Mouse (Mus musculus) heart, adult 2 months (tissue): ENCODE measurements around the gene Ccdc148. TPM values are rescaled to one million over a fixed set of nuclear protein-coding genes. Genes with fewer than 3 reads are reported as not detected.

ENCODE experiments used
- DNase-seq, 2 experiments: peaks; one replicate each; pipeline ENCODE4 v3.0.0; 2021
- H3K27ac ChIP-seq: fragments of 200-600 bp; 2 replicates; pipeline ENCODE4 v1.8.1; 2022
- H3K27me3 ChIP-seq: fragments of 200-500 bp; 2 replicates; pipeline ENCODE4 v1.6.1; 2012; ENCODE audit warnings: mild to moderate bottlenecking, low read length, inconsistent platforms, mixed read lengths; ENCODE audit not compliant: control insufficient read depth, insufficient read depth
- H3K36me3 ChIP-seq: fragments of 200-500 bp; 2 replicates; pipeline ENCODE4 v1.6.1; 2012; ENCODE audit warnings: low read length, inconsistent platforms; ENCODE audit not compliant: control insufficient read depth, insufficient read depth
- H3K4me1 ChIP-seq: fragments of 200-500 bp; 2 replicates; pipeline ENCODE4 v1.6.1; 2011; ENCODE audit warnings: low read length; ENCODE audit not compliant: control insufficient read depth, insufficient read depth
- H3K4me3 ChIP-seq: fragments of 200-600 bp; 2 replicates; pipeline ENCODE4 v1.8.1; 2022
- H3K79me2 ChIP-seq: fragments of 200-500 bp; replicated peaks from 2 replicates; pipeline ENCODE4 v1.6.1; 2012; ENCODE audit warnings: mild to moderate bottlenecking, inconsistent platforms, low read length, moderate library complexity, mixed read lengths; ENCODE audit not compliant: control insufficient read depth, insufficient read depth
- H3K9ac ChIP-seq: fragments of 200-500 bp; 2 replicates; pipeline ENCODE4 v1.6.1; 2012; ENCODE audit warnings: low read depth, mild to moderate bottlenecking, control low read depth, inconsistent platforms, low read length, mixed read lengths
- CTCF ChIP-seq: fragments of 200-600 bp; IDR thresholded peaks from 2 replicates; pipeline ENCODE4 v1.8.1; 2022; ENCODE audit warnings: antibody characterized with exemption, mild to moderate bottlenecking, moderate library complexity
- EP300 ChIP-seq: fragments of 200-500 bp; IDR thresholded peaks from 2 replicates; pipeline ENCODE4 v1.6.1; 2011; ENCODE audit warnings: low read depth, low read length, control low read depth; ENCODE audit not compliant: insufficient read depth
- POLR2A ChIP-seq: fragments of 200-500 bp; IDR thresholded peaks from 2 replicates; pipeline ENCODE4 v1.6.1; 2011; ENCODE audit warnings: mild to moderate bottlenecking, low read depth, low read length, control low read depth; ENCODE audit not compliant: insufficient read depth
- WGBS: fragments of 180-500 bp; shearing (Covaris S2); methylation state at CpG from one replicate; pipeline ENCODE4 v1.1.7; 2018; 5-methylcytosine and 5-hydroxymethylcytosine counted together
- intact Hi-C: fragments of 180-260 bp; cut with DNase I; formaldehyde crosslinking; loops from one replicate; pipeline ENCODE4 v1.15.1; 2025
- polyA plus RNA-seq: library from polyadenylated mRNA; depleted of rRNA; stranded (reverse); fragments of >200 nt; gene quantifications from 2 replicates; pipeline ENCODE4 v1.2.3, GENCODE M21; 2012
- total RNA-seq, 2 experiments: library from RNA; stranded (reverse); gene quantifications; 2 replicates each; pipeline ENCODE4 v1.2.3; 2021

The Ccdc148 gene
- total and polyA plus RNA-seq, 3 experiments: 0.10 to 0.93 (median 0.60) TPM

- 93% methylated on average over 5 of the region's 5 CpGs for WGBS
- Histone ChIP-seq H3K79me2 (no peaks in the 10 kb centered on the region), H3K9ac (no peak overlapping the region), H3K27me3 (no peaks in the 10 kb centered on the region), H3K4me1 (no peaks in the 10 kb centered on the region), H3K4me3 (no peak overlapping the region), H3K36me3 (no peaks in the 10 kb centered on the region), H3K27ac (no peak overlapping the region)
- intact Hi-C loops: no loop called here
- DNase-seq: no peak
- TF ChIP-seq EP300 (no peak), POLR2A (no peak), CTCF (no peak)
Measured at GRCm38 (mm10) chr2:59007356-59007755, 153.1 kb downstream of the Ccdc148 start.

GRCm38 (mm10) chr2:59006567-59007340 lies 153.7 kb downstream of the Ccdc148 start:
- no peak overlapping the region for H3K9ac ChIP-seq
- DNase-seq: no peak
- no peak overlapping the region for H3K27ac ChIP-seq
- TF ChIP-seq EP300 (no peak), POLR2A (no peak), CTCF (no peak)
- no peaks in the 10 kb centered on the region for H3K4me1 ChIP-seq
- 87% methylated on average over 8 of the region's 8 CpGs for WGBS
- H3K4me3 ChIP-seq: no peak overlapping the region
- no peaks in the 10 kb centered on the region for H3K79me2 ChIP-seq
- no peaks in the 10 kb centered on the region for H3K36me3 ChIP-seq
- intact Hi-C loops: no loop called here
- no peaks in the 10 kb centered on the region for H3K27me3 ChIP-seq

- intact Hi-C loops: no loop called here
- no peak for TF ChIP-seq CTCF
- Histone ChIP-seq H3K4me1 (peaks cover 2% of the 10 kb centered on the region; the same call in 1 of the 2 replicates), H3K27ac (no peak overlapping the region), H3K9ac (no peak overlapping the region), H3K79me2 (no peaks in the 10 kb centered on the region), H3K4me3 (no peak overlapping the region), H3K27me3 (no peaks in the 10 kb centered on the region), H3K36me3 (no peaks in the 10 kb centered on the region)
- WGBS: 71% methylated on average over 2 of the region's 2 CpGs
- no peak for DNase-seq
Measured at GRCm38 (mm10) chr2:58997151-58997550, 163.3 kb downstream of the Ccdc148 start.

GRCm38 (mm10) chr2:58992431-58993191 lies 167.9 kb downstream of the Ccdc148 start:
- Histone ChIP-seq H3K27ac (no peak overlapping the region), H3K27me3 (no peaks in the 10 kb centered on the region), H3K79me2 (no peaks in the 10 kb centered on the region), H3K36me3 (no peaks in the 10 kb centered on the region), H3K4me1 (peaks cover 2% of the 10 kb centered on the region; the same call in 1 of the 2 replicates), H3K4me3 (no peak overlapping the region), H3K9ac (no peak overlapping the region)
- intact Hi-C loops: no loop called here
- DNase-seq: peak in 1 of 2 experiments; percentile 4
- no peak for TF ChIP-seq CTCF
- no peak for TF ChIP-seq POLR2A
- 39% methylated on average over 14 of the region's 14 CpGs for WGBS

- no peaks in the 10 kb centered on the region for H3K36me3 ChIP-seq
- H3K4me3 ChIP-seq: no peak overlapping the region
- DNase-seq: no peak
- H3K79me2 ChIP-seq: no peaks in the 10 kb centered on the region
- TF ChIP-seq CTCF (no peak), EP300 (no peak), POLR2A (no peak)
- H3K4me1 ChIP-seq: no peaks in the 10 kb centered on the region
- no peak overlapping the region for H3K27ac ChIP-seq
- WGBS: 76% methylated on average over 7 of the region's 7 CpGs
- no peak overlapping the region for H3K9ac ChIP-seq
- H3K27me3 ChIP-seq: no peaks in the 10 kb centered on the region
- intact Hi-C loops: no loop called here
Measured at GRCm38 (mm10) chr2:58978095-58978494, 182.4 kb downstream of the Ccdc148 start.

GRCm38 (mm10) chr2:58971507-58972275 lies 188.8 kb downstream of the Ccdc148 start:
- H3K79me2 ChIP-seq: no peaks in the 10 kb centered on the region
- DNase-seq: no peak
- WGBS: 32% methylated on average over 9 of the region's 9 CpGs
- H3K27me3 ChIP-seq: no peaks in the 10 kb centered on the region
- no peak overlapping the region for H3K4me3 ChIP-seq
- H3K27ac ChIP-seq: no peak overlapping the region
- no peak for TF ChIP-seq POLR2A
- TF ChIP-seq EP300: no peak
- no peak for TF ChIP-seq CTCF
- intact Hi-C loops: no loop called here
- H3K9ac ChIP-seq: no peak overlapping the region
- H3K36me3 ChIP-seq: no peaks in the 10 kb centered on the region
- H3K4me1 ChIP-seq: no peaks in the 10 kb centered on the region
